Mouse (Mus musculus) G1E (cell line): ENCODE data around the gene Asah2.

Experiments
- CTCF ChIP-seq: IDR thresholded peaks from 2 replicates; pipeline ENCODE4 v1.5.1; 2012; ENCODE audit warnings: low read depth, low read length, inconsistent platforms, mixed read lengths
- GATA1 ChIP-seq: IDR thresholded peaks from 2 replicates; pipeline ENCODE4 v1.6.1; 2012; ENCODE audit warnings: borderline replicate concordance, low read length, inconsistent platforms, mixed read lengths

DNA sequence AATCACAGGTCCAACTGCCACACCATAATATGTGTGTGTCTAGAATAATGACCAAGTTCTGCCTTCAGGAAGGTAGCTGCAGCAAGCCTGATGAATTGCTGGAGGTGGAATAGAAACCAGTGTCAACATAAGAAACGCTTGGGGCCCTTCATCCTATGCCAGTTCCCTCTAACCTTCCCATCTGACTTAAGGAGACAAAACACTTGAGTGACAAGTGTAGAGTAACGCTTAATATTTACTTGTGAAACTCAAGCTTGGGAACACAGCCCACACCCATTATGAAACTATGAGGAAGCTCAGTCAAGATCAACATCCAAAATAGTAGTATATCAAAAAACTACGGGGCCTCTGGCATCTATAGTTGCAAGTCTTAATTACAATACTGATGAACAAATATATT, 10.5 kb upstream of the Asah2 start:
- TF ChIP-seq CTCF (no peak), GATA1 (no peak)
